Mouse (Mus musculus) ES-Bruce4 (cell line): ENCODE measurements around the gene Nat8f2. TPM values are rescaled to one million over a fixed set of nuclear protein-coding genes. Genes with fewer than 3 reads are reported as not detected.

ENCODE experiments used
- H3K27ac ChIP-seq: 2 replicates; pipeline ENCODE4 v1.5.1; 2012; ENCODE audit warnings: low read length, inconsistent platforms; ENCODE audit not compliant: insufficient read depth
- H3K27me3 ChIP-seq: 2 replicates; pipeline ENCODE4 v1.6.1; 2012; ENCODE audit warnings: mild to moderate bottlenecking, low read length, inconsistent platforms; ENCODE audit not compliant: control insufficient read depth, poor library complexity, insufficient read depth, severe bottlenecking
- H3K36me3 ChIP-seq: 2 replicates; pipeline ENCODE4 v1.6.1; 2012; ENCODE audit warnings: inconsistent platforms, mild to moderate bottlenecking, low read length, moderate library complexity; ENCODE audit not compliant: control insufficient read depth, poor library complexity, insufficient read depth, severe bottlenecking
- H3K4me1 ChIP-seq: one replicate; pipeline ENCODE4 v1.8.1; 2011; ENCODE audit warnings: low read length; ENCODE audit not compliant: control insufficient read depth, insufficient read depth
- H3K4me3 ChIP-seq: 2 replicates; pipeline ENCODE4 v1.5.1; 2011; ENCODE audit warnings: low read depth, mild to moderate bottlenecking, low read length
- H3K9ac ChIP-seq: 2 replicates; pipeline ENCODE4 v1.6.1; 2012; ENCODE audit warnings: low read depth, mild to moderate bottlenecking, inconsistent platforms; ENCODE audit not compliant: poor library complexity, severe bottlenecking
- H3K9me3 ChIP-seq: replicated peaks from 2 replicates; pipeline ENCODE4 v1.6.1; 2012; ENCODE audit warnings: mild to moderate bottlenecking, low read length, inconsistent platforms; ENCODE audit not compliant: control insufficient read depth, poor library complexity, insufficient read depth, severe bottlenecking
- CTCF ChIP-seq: IDR thresholded peaks from one replicate; pipeline ENCODE4 v1.8.1; 2011; ENCODE audit warnings: low read depth, low read length
- EP300 ChIP-seq: IDR thresholded peaks from 2 replicates; pipeline ENCODE4 v1.6.1; 2011; ENCODE audit warnings: low read depth, low read length; ENCODE audit not compliant: insufficient read depth
- POLR2A ChIP-seq: IDR thresholded peaks from one replicate; pipeline ENCODE4 v1.8.1; 2011; ENCODE audit warnings: low read length; ENCODE audit not compliant: insufficient read depth
- polyA plus RNA-seq: library from polyadenylated mRNA; stranded (reverse); fragments of >200 nt; gene quantifications from 2 replicates; pipeline ENCODE4 v1.2.4, GENCODE M21; 2011; ENCODE audit warnings: low read depth; ENCODE audit not compliant: missing spikeins, insufficient read depth, insufficient read length

The Nat8f2 gene
- polyA plus RNA-seq, 1 experiment: not detected

- H3K27me3 ChIP-seq: no peaks in the 10 kb centered on the region
- peaks cover 5% of the 10 kb centered on the region for H3K9me3 ChIP-seq
- peaks cover 3% of the 10 kb centered on the region for H3K4me1 ChIP-seq
- H3K4me3 ChIP-seq: no peak overlapping the region
- H3K9ac ChIP-seq: no peak overlapping the region
- no peaks in the 10 kb centered on the region for H3K36me3 ChIP-seq
- no peak for TF ChIP-seq CTCF
- TF ChIP-seq EP300: no peak
- TF ChIP-seq POLR2A: no peak
- no peak overlapping the region for H3K27ac ChIP-seq
Measured at GRCm38 (mm10) chr6:85863840-85864239, 5.1 kb downstream of the Nat8f2 start.

- Histone ChIP-seq H3K9ac (no peak overlapping the region), H3K27me3 (no peaks in the 10 kb centered on the region), H3K27ac (no peak overlapping the region), H3K4me3 (no peak overlapping the region), H3K36me3 (no peaks in the 10 kb centered on the region), H3K9me3 (no peaks in the 10 kb centered on the region), H3K4me1 (peaks cover 3% of the 10 kb centered on the region)
- TF ChIP-seq POLR2A (no peak), CTCF (no peak), EP300 (no peak)
Measured at GRCm38 (mm10) chr6:85863136-85863535, 5.8 kb downstream of the Nat8f2 start.

- H3K4me3 ChIP-seq: no peak overlapping the region
- H3K27ac ChIP-seq: no peak overlapping the region
- H3K9me3 ChIP-seq: no peaks in the 10 kb centered on the region
- no peak overlapping the region for H3K9ac ChIP-seq
- H3K4me1 ChIP-seq: peaks cover 3% of the 10 kb centered on the region
- H3K36me3 ChIP-seq: no peaks in the 10 kb centered on the region
- H3K27me3 ChIP-seq: no peaks in the 10 kb centered on the region
- TF ChIP-seq EP300: no peak
- no peak for TF ChIP-seq POLR2A
- no peak for TF ChIP-seq CTCF
Measured at GRCm38 (mm10) chr6:85862565-85862964, 6.4 kb downstream of the Nat8f2 start.

GRCm38 (mm10) chr6:85861247-85861646, 7.7 kb downstream of the Nat8f2 start:
- no peaks in the 10 kb centered on the region for H3K36me3 ChIP-seq
- H3K9me3 ChIP-seq: no peaks in the 10 kb centered on the region
- no peak overlapping the region for H3K4me3 ChIP-seq
- H3K4me1 ChIP-seq: peaks cover 3% of the 10 kb centered on the region
- no peak for TF ChIP-seq CTCF
- TF ChIP-seq POLR2A: no peak
- TF ChIP-seq EP300: no peak
- no peak overlapping the region for H3K9ac ChIP-seq
- no peaks in the 10 kb centered on the region for H3K27me3 ChIP-seq
- no peak overlapping the region for H3K27ac ChIP-seq

DNA sequence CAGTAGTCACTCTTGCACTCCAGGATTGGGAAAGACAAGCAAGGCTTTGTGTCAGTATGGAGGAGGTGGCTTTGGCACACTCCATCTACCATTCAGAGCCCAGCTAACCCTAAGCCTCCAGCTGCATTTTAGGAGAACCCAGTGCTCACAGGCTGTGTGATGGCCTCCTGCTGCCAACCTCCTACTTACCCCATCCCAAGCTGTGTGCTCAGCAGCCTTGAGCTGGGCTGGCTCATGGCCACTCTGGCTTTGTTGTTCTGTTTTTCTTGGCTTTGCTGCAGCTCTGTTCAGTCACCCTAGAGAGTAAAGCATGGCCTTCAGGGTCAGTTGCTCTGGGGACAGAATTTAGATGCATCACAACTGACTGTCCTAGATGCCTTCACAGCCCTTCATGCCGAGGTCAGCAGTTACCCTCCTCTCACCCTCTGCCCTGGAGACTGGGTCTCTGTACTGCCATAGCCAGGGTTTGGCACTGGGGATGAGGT, 12.7 kb downstream of the Nat8f2 start:
- H3K9ac ChIP-seq: no peak overlapping the region
- H3K4me1 ChIP-seq: no peaks in the 10 kb centered on the region
- H3K27me3 ChIP-seq: no peaks in the 10 kb centered on the region
- no peaks in the 10 kb centered on the region for H3K36me3 ChIP-seq
- no peak overlapping the region for H3K4me3 ChIP-seq
- no peak overlapping the region for H3K27ac ChIP-seq
- no peak for TF ChIP-seq POLR2A
- no peak for TF ChIP-seq EP300
- TF ChIP-seq CTCF: no peak
- H3K9me3 ChIP-seq: 0 out of 2 replicates have a peak, but pooled peaks cover 2% of the 10 kb centered on the region

- Histone ChIP-seq H3K9me3 (0 out of 2 replicates have a peak, but pooled peaks cover 2% of the 10 kb centered on the region), H3K36me3 (no peaks in the 10 kb centered on the region), H3K27me3 (no peaks in the 10 kb centered on the region), H3K9ac (no peak overlapping the region), H3K4me1 (peaks cover 8% of the 10 kb centered on the region), H3K4me3 (no peak overlapping the region), H3K27ac (no peak overlapping the region)
- TF ChIP-seq POLR2A (no peak), EP300 (no peak), CTCF (no peak)
Measured at GRCm38 (mm10) chr6:85853481-85853880, 15.5 kb downstream of the Nat8f2 start.
